Mouse (Mus musculus) thymus, adult 2 months (tissue): Measurements from ENCODE around the gene St13.

Experiments used
- CTCF ChIP-seq: fragments of 200-500 bp; IDR thresholded peaks from 2 replicates; pipeline ENCODE4 v1.5.1; 2012; ENCODE audit warnings: mild to moderate bottlenecking, control low read depth, low read length, moderate library complexity, borderline replicate concordance; ENCODE audit not compliant: control insufficient read depth, poor library complexity, insufficient read depth; ENCODE audit errors: extremely low read depth
- POLR2A ChIP-seq: fragments of 200-500 bp; IDR thresholded peaks from 2 replicates; pipeline ENCODE4 v1.6.1; 2012; ENCODE audit warnings: mild to moderate bottlenecking, low read length, control low read depth, moderate library complexity; ENCODE audit not compliant: control insufficient read depth, poor library complexity, insufficient read depth; ENCODE audit errors: extremely low read depth

DNA sequence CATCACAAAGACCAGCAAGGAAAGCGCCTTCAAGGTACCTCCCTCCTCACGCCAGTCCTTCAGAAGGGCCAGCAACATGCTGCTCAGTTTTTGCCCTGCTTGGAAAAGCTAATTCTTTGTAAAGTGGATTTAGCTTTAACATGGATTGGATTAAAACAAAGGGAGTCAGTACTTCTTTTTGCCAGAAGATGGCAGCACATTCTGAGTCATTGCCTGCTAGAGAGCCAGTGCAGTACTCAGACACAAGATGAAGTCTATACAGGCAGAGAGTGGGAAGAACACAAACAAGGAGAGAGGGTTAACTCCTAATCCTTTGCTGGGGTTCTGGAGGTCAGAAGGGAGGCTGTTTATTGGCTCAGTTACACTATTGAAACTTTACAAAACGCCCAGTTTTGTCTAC lies 48.6 kb upstream of the St13 start:
- TF ChIP-seq POLR2A: no peak
- TF ChIP-seq CTCF: no peak
